Mouse (Mus musculus) lung, embryonic 14.5 days (tissue): ENCODE data around the gene Zfp775. TPM values are rescaled to one million over a fixed set of nuclear protein-coding genes. Genes with fewer than 3 reads are reported as not detected.
"Not testable (repeated sequence)": the region's sequence is repeated elsewhere in the genome, so short reads cannot be mapped to it uniquely, and the experiment has no call there.

Source experiments
- ATAC-seq: fragments of 200-750 bp; cut with Nextera tagmentation; 2 replicates; pipeline ENCODE4 v1.8.0; 2017; ENCODE audit warnings: mild to moderate bottlenecking, moderate TSS enrichment, moderate library complexity; ENCODE audit not compliant: insufficient read depth
- DNase-seq: peaks from one replicate; pipeline ENCODE4 v3.0.0-alpha.2; 2015
- H3K27ac ChIP-seq: fragments of 300-500 bp; sonication (generic); 2 replicates; pipeline ENCODE4 v1.5.1; 2014; ENCODE audit warnings: low read depth, mild to moderate bottlenecking, moderate library complexity
- H3K27me3 ChIP-seq: fragments of 300-500 bp; sonication (generic); 2 replicates; pipeline ENCODE4 v1.6.1; 2014; ENCODE audit warnings: low read length, control low read depth; ENCODE audit not compliant: insufficient read depth
- H3K36me3 ChIP-seq: fragments of 300-500 bp; sonication (generic); 2 replicates; pipeline ENCODE4 v1.6.1; 2014; ENCODE audit warnings: control low read depth; ENCODE audit not compliant: insufficient read depth
- H3K4me1 ChIP-seq: fragments of 300-500 bp; sonication (generic); 2 replicates; pipeline ENCODE4 v1.6.1; 2014; ENCODE audit warnings: antibody characterized with exemption, control low read depth; ENCODE audit not compliant: insufficient read depth
- H3K4me2 ChIP-seq: fragments of 300-500 bp; sonication (generic); 2 replicates; pipeline ENCODE4 v1.6.1; 2014; ENCODE audit warnings: mild to moderate bottlenecking
- H3K4me3 ChIP-seq: fragments of 300-500 bp; sonication (generic); 2 replicates; pipeline ENCODE4 v1.5.1; 2014; ENCODE audit warnings: low read depth, low read length
- H3K9ac ChIP-seq: fragments of 300-500 bp; sonication (generic); 2 replicates; pipeline ENCODE4 v1.6.1; 2014
- H3K9me3 ChIP-seq: fragments of 300-500 bp; sonication (generic); 2 replicates; pipeline ENCODE4 v1.6.1; 2016; ENCODE audit warnings: low read depth, low read length, control low read depth
- CTCF ChIP-seq: IDR thresholded peaks from 2 replicates; pipeline ENCODE4 v1.5.1; 2016; ENCODE audit warnings: antibody characterized with exemption, low read depth
- WGBS: fragments of 180-500 bp; shearing (Covaris S2); extraction: QIAGEN DNeasy Blood & Tissue Kit; methylation state at CpG from one replicate; pipeline ENCODE4 v1.1.7; 2014; 5-methylcytosine and 5-hydroxymethylcytosine counted together
- polyA plus RNA-seq: library from polyadenylated mRNA; unstranded; fragments of >200 nt; fragmentation: Nextera tagmentation; extraction: Ambion mirVana; gene quantifications from 2 replicates; pipeline ENCODE4 v1.2.1, GENCODE M21; 2014

Zfp775 gene
- polyA plus RNA-seq, 1 experiment from 2014 or later, result 7.8 TPM

GRCm38 (mm10) chr6:48614756-48615155, 12.9 kb downstream of the Zfp775 start:
- H3K36me3 ChIP-seq, result peaks cover 17% of the 10 kb centered on the region
- WGBS, result 86% methylated on average over 5 of the region's 5 CpGs
- ATAC-seq, result no peak
- no peak overlapping the region for H3K4me2 ChIP-seq
- no peak overlapping the region for H3K4me3 ChIP-seq
- H3K4me1 ChIP-seq, result no peaks in the 10 kb centered on the region
- DNase-seq, result no peak
- no peak overlapping the region for H3K9ac ChIP-seq
- TF ChIP-seq CTCF, result no peak
- H3K9me3 ChIP-seq, result no peaks in the 10 kb centered on the region
- H3K27me3 ChIP-seq, result no peaks in the 10 kb centered on the region
- no peak overlapping the region for H3K27ac ChIP-seq

- no peak overlapping the region for H3K27ac ChIP-seq
- no peak overlapping the region for H3K4me2 ChIP-seq
- no peak overlapping the region for H3K9ac ChIP-seq
- 92% methylated on average over 30 of the region's 30 CpGs for WGBS
- no peak for ATAC-seq
- no peak for DNase-seq
- no peak overlapping the region for H3K4me3 ChIP-seq
- H3K4me1 ChIP-seq, result no peaks in the 10 kb centered on the region
- no peak for TF ChIP-seq CTCF
- no peaks in the 10 kb centered on the region for H3K9me3 ChIP-seq
- H3K27me3 ChIP-seq, result no peaks in the 10 kb centered on the region
- H3K36me3 ChIP-seq, result peaks cover 30% of the 10 kb centered on the region
Measured at GRCm38 (mm10) chr6:48620031-48620430, 18.2 kb downstream of the Zfp775 start.

- Histone ChIP-seq H3K27me3 (peaks cover 12% of the 10 kb centered on the region), H3K36me3 (peaks cover 30% of the 10 kb centered on the region)
- H3K27ac ChIP-seq, H3K4me2 ChIP-seq, H3K9me3 ChIP-seq, DNase-seq, H3K4me3 ChIP-seq, H3K9ac ChIP-seq, ATAC-seq, H3K4me1 ChIP-seq: not testable (repeated sequence)
- WGBS, result 81% methylated on average over 8 of the region's 8 CpGs
Measured at GRCm38 (mm10) chr6:48622186-48622843, 20.5 kb downstream of the Zfp775 start.

- WGBS, result 26% methylated on average over 1 of the region's 1 CpGs
Measured at GRCm38 (mm10) chr6:48623460-48623859, 21.6 kb downstream of the Zfp775 start.

GRCm38 (mm10) chr6:48626464-48626863, 24.6 kb downstream of the Zfp775 start, which contains the start of gene AI854703:
TSS of gene AI854703 (plus strand) at chr6:48626764.
- TF ChIP-seq CTCF, result no peak
- H3K4me1 ChIP-seq, result 0 out of 2 replicates have a peak, but pooled peaks cover 3% of the 10 kb centered on the region
- H3K27ac ChIP-seq, result no peak within 1 kb of the TSS
- ATAC-seq (no peak), DNase-seq (no peak)
- peaks cover 37% of the 10 kb centered on the region for H3K27me3 ChIP-seq
- peak within 1 kb of the TSS; percentile 49 for H3K9ac ChIP-seq
- H3K4me3 ChIP-seq, result peak within 1 kb of the TSS; percentile 48
- H3K9me3 ChIP-seq, result no peaks in the 10 kb centered on the region
- 32% methylated on average over 8 of the region's 8 CpGs for WGBS
- no peaks in the 10 kb centered on the region for H3K36me3 ChIP-seq
- peak within 1 kb of the TSS; percentile 86 for H3K4me2 ChIP-seq

More at GRCm38 (mm10) chr6:48623460-48623859, 21.6 kb downstream of the Zfp775 start:
- no peaks in the 10 kb centered on the region for H3K9me3 ChIP-seq
- H3K4me3 ChIP-seq, result no peak overlapping the region
- ATAC-seq, result no peak
- H3K27me3 ChIP-seq, result peaks cover 24% of the 10 kb centered on the region
- DNase-seq, result no peak
- H3K4me2 ChIP-seq, result no peak overlapping the region
- TF ChIP-seq CTCF, result no peak
- no peaks in the 10 kb centered on the region for H3K4me1 ChIP-seq
- H3K27ac ChIP-seq, result no peak overlapping the region
- H3K9ac ChIP-seq, result no peak overlapping the region
- peaks cover 22% of the 10 kb centered on the region for H3K36me3 ChIP-seq

- DNase-seq, result peak; percentile 67
- H3K36me3 ChIP-seq, result no peaks in the 10 kb centered on the region
- peak overlapping the region; percentile 49 for H3K9ac ChIP-seq
- H3K9me3 ChIP-seq, result no peaks in the 10 kb centered on the region
- ATAC-seq, result peak; percentile 52; the same call in 1 of the 2 replicates
- H3K4me2 ChIP-seq, result peak overlapping the region; percentile 86
- H3K27me3 ChIP-seq, result peaks cover 37% of the 10 kb centered on the region
- H3K4me1 ChIP-seq, result 0 out of 2 replicates have a peak, but pooled peaks cover 3% of the 10 kb centered on the region
- peak; percentile 28 for TF ChIP-seq CTCF
- WGBS, result under 1% methylated on average over 32 of the region's 32 CpGs
- H3K4me3 ChIP-seq, result peak overlapping the region; percentile 48
- no peak overlapping the region for H3K27ac ChIP-seq
Measured at GRCm38 (mm10) chr6:48626984-48627383, 25.1 kb downstream of the Zfp775 start.

- Histone ChIP-seq H3K27ac (no peak overlapping the region), H3K9ac (peak overlapping the region; percentile 49), H3K36me3 (no peaks in the 10 kb centered on the region), H3K9me3 (no peaks in the 10 kb centered on the region), H3K4me3 (peak overlapping the region; percentile 48), H3K4me2 (peak overlapping the region; percentile 86), H3K4me1 (0 out of 2 replicates have a peak, but pooled peaks cover 3% of the 10 kb centered on the region), H3K27me3 (peaks cover 37% of the 10 kb centered on the region)
- TF ChIP-seq CTCF, result no peak
- DNase-seq (no peak), ATAC-seq (no peak)
- 6% methylated on average over 7 of the region's 7 CpGs for WGBS
Measured at GRCm38 (mm10) chr6:48627511-48627924, 25.7 kb downstream of the Zfp775 start.
